Mouse (Mus musculus): Measurements from ENCODE around the gene Tgm7.

DNA sequence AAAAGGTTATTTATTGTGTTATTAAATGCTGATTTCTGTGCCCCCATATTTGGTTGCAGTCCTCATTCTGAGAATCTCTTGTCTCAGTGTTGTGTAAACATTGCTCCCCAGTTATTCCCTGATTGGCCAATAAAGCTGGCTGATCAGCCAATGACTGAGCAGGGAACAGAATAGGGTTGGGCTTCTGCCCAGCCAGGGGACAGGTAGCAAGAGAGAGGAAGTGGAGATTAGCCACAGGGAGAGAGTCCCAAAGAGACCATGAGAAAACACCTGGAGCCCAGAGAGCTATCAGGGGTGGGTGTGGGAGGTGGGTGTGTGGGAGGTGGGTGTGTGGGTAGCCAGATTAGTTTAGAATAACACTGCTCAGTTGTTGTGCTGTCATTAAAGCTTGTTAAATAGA is 3.7 kb downstream of the Tgm7 start:
- no peak for TF ChIP-seq TAL1 (IDR thresholded peaks at IDR 0.05; ENCODE audit: low read length)
- no peak for TF ChIP-seq GATA1 (IDR thresholded peaks at IDR 0.05; ENCODE audit: low read length)
